Mouse (Mus musculus) C2C12 (cell line): ENCODE results near the gene Zbed3. TPM values are rescaled to one million over a fixed set of nuclear protein-coding genes. Genes with fewer than 3 reads are reported as not detected.
"Not testable (repeated sequence)": the region's sequence is repeated elsewhere in the genome, so short reads cannot be mapped to it uniquely, and the experiment has no call there.

Experiments
- H3K27me3 ChIP-seq: one replicate; pipeline ENCODE4 v1.6.1; 2011; ENCODE audit not compliant: control insufficient read depth, insufficient read depth, insufficient read length
- H3K36me3 ChIP-seq: one replicate; pipeline ENCODE4 v1.6.1; 2011; ENCODE audit not compliant: control insufficient read depth, insufficient read depth
- H3K4me3 ChIP-seq: one replicate; pipeline ENCODE4 v1.5.1; 2011; ENCODE audit warnings: mild to moderate bottlenecking, control low read depth; ENCODE audit not compliant: poor library complexity, insufficient read depth, severe bottlenecking
- H3K79me2 ChIP-seq: one replicate; pipeline ENCODE4 v1.6.1; 2011; ENCODE audit not compliant: control insufficient read depth, insufficient read depth
- H3K79me3 ChIP-seq: one replicate; pipeline ENCODE4 v1.6.1; 2011; ENCODE audit warnings: low read depth, control low read depth
- H3ac ChIP-seq: one replicate; pipeline ENCODE3; 2011; ENCODE audit warnings: low read depth; ENCODE audit not compliant: control insufficient read depth, insufficient read length
- CEBPB ChIP-seq: IDR thresholded peaks from one replicate; pipeline ENCODE4 v1.6.1; 2011; ENCODE audit warnings: low read depth, mild to moderate bottlenecking, control low read depth, moderate library complexity
- CTCF ChIP-seq: IDR thresholded peaks from one replicate; pipeline ENCODE4 v1.5.1; 2011; ENCODE audit not compliant: control insufficient read depth, insufficient read depth, insufficient read length
- FOSL1 ChIP-seq: IDR thresholded peaks from one replicate; pipeline ENCODE4 v1.8.0; 2011; ENCODE audit warnings: mild to moderate bottlenecking, low read length; ENCODE audit not compliant: poor library complexity, insufficient read depth, severe bottlenecking
- MAX ChIP-seq: IDR thresholded peaks from one replicate; pipeline ENCODE4 v1.6.1; 2011; ENCODE audit warnings: mild to moderate bottlenecking, control low read depth
- MYOD1 ChIP-seq: IDR thresholded peaks from one replicate; pipeline ENCODE4 v1.6.1; 2011; ENCODE audit warnings: low read depth; ENCODE audit not compliant: control insufficient read depth, insufficient read length
- MYOG ChIP-seq: IDR thresholded peaks from one replicate; pipeline ENCODE4 v1.6.1; 2011; ENCODE audit not compliant: control insufficient read depth, insufficient read length; ENCODE audit errors: extremely low read depth
- USF1 ChIP-seq: IDR thresholded peaks from one replicate; pipeline ENCODE4 v1.6.1; 2011; ENCODE audit warnings: low read depth, mild to moderate bottlenecking, control low read depth, moderate library complexity
- polyA plus RNA-seq: library from polyadenylated mRNA; unstranded; fragments of >200 nt; fragmentation: generic; extraction: Trizol; gene quantifications from one replicate; pipeline ENCODE4 v1.2.1, GENCODE M21; 2012; ENCODE audit warnings: missing spikeins

Gene Zbed3
- polyA plus RNA-seq, 1 experiment: 22.6 TPM

- Histone ChIP-seq H3K4me3 (peak within 1 kb of the TSS; percentile 76), H3K27me3 (no peaks in the 10 kb centered on the region), H3K36me3 (peaks cover 14% of the 10 kb centered on the region), H3K79me3 (peaks cover 28% of the 10 kb centered on the region), H3K79me2 (peaks cover 39% of the 10 kb centered on the region), H3ac (peak within 1 kb of the TSS; percentile 75)
- no peak for TF ChIP-seq CEBPB
- TF ChIP-seq FOSL1: no peak
- TF ChIP-seq MYOD1: no peak
- no peak for TF ChIP-seq CTCF
- no peak for TF ChIP-seq MYOG
- no peak for TF ChIP-seq USF1
- TF ChIP-seq MAX: no peak
Observed at GRCm38 (mm10) chr13:95374701-95375553, 51.5 kb downstream of the Zbed3 start, which contains the start of gene Aggf1. Gene Aggf1, minus strand, starts transcription at chr13:95375352.

GRCm38 (mm10) chr13:95375554-95375914 is 52.1 kb downstream of the Zbed3 start:
- H3K4me3 ChIP-seq: peak overlapping the region; percentile 76

GRCm38 (mm10) chr13:95376689-95377289 is 53.4 kb downstream of the Zbed3 start:
- not testable (repeated sequence) for H3K27me3 ChIP-seq
- peaks cover 36% of the 10 kb centered on the region for H3K79me2 ChIP-seq

More at GRCm38 (mm10) chr13:95375554-95375914, 52.1 kb downstream of the Zbed3 start:
- Histone ChIP-seq H3K36me3 (peaks cover 8% of the 10 kb centered on the region), H3K79me2 (peaks cover 39% of the 10 kb centered on the region), H3K27me3 (no peaks in the 10 kb centered on the region), H3ac (no peak overlapping the region), H3K79me3 (peaks cover 28% of the 10 kb centered on the region)
- TF ChIP-seq USF1 (no peak), CEBPB (no peak), MAX (no peak), MYOG (no peak), MYOD1 (no peak), FOSL1 (no peak), CTCF (no peak)

GRCm38 (mm10) chr13:95378696-95379095 is 55.3 kb downstream of the Zbed3 start:
- Histone ChIP-seq H3ac (no peak overlapping the region), H3K79me2 (peaks cover 16% of the 10 kb centered on the region), H3K4me3 (no peak overlapping the region), H3K27me3 (no peaks in the 10 kb centered on the region), H3K79me3 (peaks cover 10% of the 10 kb centered on the region), H3K36me3 (no peaks in the 10 kb centered on the region)
- TF ChIP-seq MYOD1 (no peak), CEBPB (no peak), CTCF (no peak), FOSL1 (no peak), MAX (no peak), MYOG (no peak), USF1 (no peak)

More at GRCm38 (mm10) chr13:95376689-95377289, 53.4 kb downstream of the Zbed3 start:
- peaks cover 27% of the 10 kb centered on the region for H3K79me3 ChIP-seq
- not testable (repeated sequence) for H3K4me3 ChIP-seq, H3ac ChIP-seq, H3K36me3 ChIP-seq

- TF ChIP-seq MAX (no peak), MYOD1 (no peak), CEBPB (no peak), FOSL1 (no peak), MYOG (no peak), USF1 (no peak), CTCF (no peak)
- no peaks in the 10 kb centered on the region for H3K79me2 ChIP-seq
- H3K36me3 ChIP-seq: no peaks in the 10 kb centered on the region
- H3ac ChIP-seq: no peak overlapping the region
- H3K79me3 ChIP-seq: no peaks in the 10 kb centered on the region
- H3K27me3 ChIP-seq: no peaks in the 10 kb centered on the region
- H3K4me3 ChIP-seq: no peak overlapping the region
Observed at GRCm38 (mm10) chr13:95382418-95382817, 59.0 kb downstream of the Zbed3 start.

Other genes starting within 250 kb of the Zbed3 start
- 0.05 TPM for gene Pde8b, start 73.3 kb upstream of the Zbed3 start, polyA plus RNA-seq
- gene Aggf1, start 51.7 kb downstream of the Zbed3 start, polyA plus RNA-seq: 14.7 TPM
- 0.02 TPM for gene Crhbp, start 121.3 kb downstream of the Zbed3 start, polyA plus RNA-seq
- gene S100z, start 155.1 kb downstream of the Zbed3 start, polyA plus RNA-seq: not detected
- gene F2rl1, start 201.6 kb downstream of the Zbed3 start, polyA plus RNA-seq: not detected